Mouse (Mus musculus): ENCODE data around the gene Cxcl16. TPM values are rescaled to one million over a fixed set of nuclear protein-coding genes. Genes with fewer than 3 reads are reported as not detected.
"Not testable (repeated sequence)": the region's sequence is repeated elsewhere in the genome, so short reads cannot be mapped to it uniquely, and the experiment has no call there.

The Cxcl16 gene
- total RNA-seq, 4 experiments from 2014 or later = 8.4 to 10.3 (median 9.6) TPM

DNA sequence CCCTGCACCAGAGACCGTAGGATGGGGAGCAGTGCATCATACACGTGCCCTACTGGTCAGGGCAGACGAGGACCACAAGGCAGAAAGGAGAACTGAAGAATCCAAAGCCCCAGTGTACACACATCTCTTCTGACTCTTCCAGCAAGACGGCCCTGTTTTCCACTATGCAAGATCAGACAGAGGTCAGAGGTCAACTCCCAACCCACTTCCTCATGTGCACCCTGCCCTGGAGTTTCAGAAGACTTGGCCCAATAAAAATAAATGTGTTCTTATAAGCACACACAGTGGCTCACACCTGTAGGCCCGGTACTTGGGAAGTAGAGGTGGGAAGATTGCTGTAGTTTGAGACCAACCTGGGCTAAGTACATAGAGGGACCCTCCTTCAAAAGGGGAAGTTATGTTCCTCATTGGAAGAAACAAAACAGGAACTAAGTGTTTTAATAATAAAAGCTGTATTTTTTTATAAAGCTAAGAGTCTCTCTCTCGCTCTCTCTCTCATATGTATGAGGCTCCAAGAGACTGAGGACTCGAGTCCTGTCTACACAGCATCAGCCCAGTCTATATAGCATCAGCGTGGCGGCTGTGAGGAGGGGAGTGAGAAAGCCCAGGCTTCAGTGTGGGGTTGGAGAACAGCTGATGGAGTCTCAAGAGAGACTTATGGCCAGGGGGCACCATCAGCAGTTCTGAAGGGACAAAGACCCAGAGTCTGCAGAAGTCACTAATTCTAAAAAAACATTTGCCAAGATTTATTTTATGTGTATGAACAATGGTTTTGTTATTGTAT, 6.3 kb downstream of the Cxcl16 start:
- DNase-seq (ENCODE audit: low spot score) = no peak

DNA sequence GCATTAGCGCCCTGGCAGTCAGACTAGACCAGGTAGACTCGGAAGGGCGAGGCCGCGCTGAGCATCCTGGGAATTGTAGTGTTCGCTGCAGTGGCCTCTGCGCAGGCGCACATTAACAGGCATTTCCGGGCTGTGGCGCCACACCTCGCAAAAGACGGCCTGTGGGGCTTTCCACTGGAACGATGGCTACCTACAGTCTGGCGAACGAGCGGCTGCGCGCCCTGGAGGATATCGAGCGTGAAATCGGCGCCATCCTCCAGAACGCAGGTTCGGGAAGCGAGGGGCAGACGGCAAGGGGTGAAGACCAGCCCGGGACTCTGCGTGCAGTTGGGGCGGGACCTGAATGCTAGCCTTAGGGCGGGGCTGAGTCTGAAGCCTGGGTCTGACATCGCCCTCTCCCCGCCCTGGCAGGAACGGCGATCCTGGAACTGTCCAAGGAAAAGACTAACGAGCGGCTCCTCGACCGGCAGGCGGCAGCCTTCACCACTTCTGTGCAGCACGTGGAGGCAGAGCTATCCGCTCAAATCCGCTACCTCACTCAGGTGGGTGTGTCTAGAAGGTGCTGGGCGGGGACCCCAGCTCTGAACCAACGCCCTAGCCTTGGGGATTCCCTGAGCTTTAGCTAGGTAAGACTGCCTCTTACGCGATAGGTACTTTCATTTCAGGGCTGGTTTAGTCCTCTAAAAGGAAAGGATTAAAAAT, 7.8 kb downstream of the Cxcl16 start, which contains the start of gene Med11:
Gene Med11 (plus strand): TSS at position 123 of the 702 bp plus-strand sequence.
- peak; percentile 97 for DNase-seq (ENCODE audit: low spot score)

DNA sequence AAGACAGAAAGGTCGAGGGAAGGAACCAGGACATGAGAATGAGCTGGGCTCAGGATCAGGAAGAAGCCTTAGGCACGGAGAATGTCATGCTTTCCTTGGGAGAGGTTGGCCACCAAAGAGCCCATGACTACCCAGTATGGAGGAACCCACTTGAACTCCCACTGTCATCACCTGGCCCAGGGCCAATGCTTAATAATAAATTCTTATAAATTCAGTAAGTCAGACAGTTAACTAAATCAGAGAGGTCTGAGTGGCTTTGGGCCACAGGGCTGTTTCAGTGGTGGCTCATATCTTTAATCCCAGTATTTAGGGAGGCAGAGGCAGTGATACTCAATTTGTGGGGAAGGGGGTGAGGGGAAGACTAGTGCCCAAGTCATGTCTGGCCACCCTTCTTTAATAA, 8.9 kb downstream of the Cxcl16 start:
- DNase-seq (ENCODE audit: low spot score) = no peak

DNA sequence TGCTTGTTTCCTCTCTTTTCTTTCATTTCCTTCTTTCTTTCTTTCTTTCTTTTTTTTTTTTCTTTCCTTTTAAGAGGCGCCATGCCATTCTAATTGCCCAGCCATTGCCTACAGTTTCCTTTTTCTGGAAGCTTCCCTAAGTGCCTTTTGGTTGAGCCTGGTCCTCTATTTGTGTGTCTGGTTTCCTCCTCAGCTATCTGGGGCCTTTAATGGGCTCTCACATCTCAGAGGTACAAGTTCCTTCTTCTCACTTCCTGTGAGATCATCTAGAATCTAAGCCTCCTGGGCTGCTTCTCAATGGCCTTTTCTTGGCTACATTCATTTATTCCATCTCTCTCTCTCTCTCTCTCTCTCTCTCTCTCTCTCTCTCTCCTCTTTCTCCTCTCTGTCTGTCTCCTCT, 12.4 kb downstream of the Cxcl16 start:
- DNase-seq (ENCODE audit: low spot score) = no peak

DNA sequence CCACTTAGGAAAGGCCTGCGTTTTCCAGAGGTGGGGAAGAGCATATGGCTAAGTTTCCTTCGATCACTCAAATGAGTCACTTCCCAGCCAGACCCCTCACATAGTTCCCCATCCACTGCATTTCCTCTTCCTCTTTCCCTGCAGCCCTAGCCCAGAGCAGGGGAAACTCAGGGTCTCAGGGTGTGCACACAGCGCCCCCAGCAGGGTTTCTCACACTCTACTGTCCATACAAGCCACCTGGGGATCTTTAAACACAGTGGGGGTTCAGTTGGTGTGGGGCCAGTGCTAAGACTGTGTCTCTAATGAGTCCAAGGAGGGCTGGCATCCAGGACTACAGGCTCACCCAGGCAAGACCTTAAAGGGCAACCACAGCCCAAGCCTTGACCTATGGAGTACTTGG, 13.0 kb downstream of the Cxcl16 start:
- DNase-seq (ENCODE audit: low spot score) = no peak

DNA sequence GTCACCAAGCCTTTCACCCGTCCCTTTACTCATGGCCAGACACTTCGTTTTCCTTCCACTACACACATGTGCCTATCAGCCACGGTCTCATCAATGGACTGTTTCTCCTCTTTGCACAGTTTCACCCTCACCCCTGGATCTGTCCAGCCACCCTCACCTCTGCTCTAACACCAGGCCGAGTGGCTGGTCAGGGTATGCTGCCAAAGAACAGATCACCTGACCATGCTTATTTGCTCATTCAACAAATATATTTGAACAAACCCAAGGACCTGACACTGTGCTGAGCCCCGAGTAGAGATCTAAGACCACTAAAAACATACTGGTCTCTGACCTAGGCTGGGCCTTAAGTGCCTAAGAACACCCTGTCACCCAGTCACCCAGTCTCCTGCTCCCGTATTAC, 15.1 kb downstream of the Cxcl16 start:
- DNase-seq (ENCODE audit: low spot score) = no peak

- DNase-seq (ENCODE audit: low spot score) = no peak
These were observed 15.8 kb downstream of the Cxcl16 start for GRCm38 (mm10) chr11:70443964-70444363.

DNA sequence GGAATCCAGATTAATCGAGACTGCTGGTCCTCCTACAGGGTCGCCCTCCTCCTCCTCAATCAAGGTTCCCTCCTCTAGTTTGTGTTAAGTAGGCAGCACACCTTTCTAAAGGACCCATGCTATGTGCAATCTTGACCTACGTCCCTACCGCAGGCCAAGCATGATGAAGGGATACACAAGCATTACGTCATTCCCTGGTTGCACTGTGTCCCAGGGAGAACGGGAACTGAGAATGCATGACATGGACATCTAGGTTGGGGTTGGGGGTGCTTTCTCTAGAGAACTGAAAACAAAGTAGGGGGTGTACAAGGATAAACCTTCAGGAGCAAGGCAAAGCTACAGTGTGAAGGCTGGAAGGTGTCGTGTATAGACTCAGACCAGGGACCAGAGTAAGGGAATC, 17.9 kb downstream of the Cxcl16 start:
- no peak for DNase-seq (ENCODE audit: low spot score)

DNA sequence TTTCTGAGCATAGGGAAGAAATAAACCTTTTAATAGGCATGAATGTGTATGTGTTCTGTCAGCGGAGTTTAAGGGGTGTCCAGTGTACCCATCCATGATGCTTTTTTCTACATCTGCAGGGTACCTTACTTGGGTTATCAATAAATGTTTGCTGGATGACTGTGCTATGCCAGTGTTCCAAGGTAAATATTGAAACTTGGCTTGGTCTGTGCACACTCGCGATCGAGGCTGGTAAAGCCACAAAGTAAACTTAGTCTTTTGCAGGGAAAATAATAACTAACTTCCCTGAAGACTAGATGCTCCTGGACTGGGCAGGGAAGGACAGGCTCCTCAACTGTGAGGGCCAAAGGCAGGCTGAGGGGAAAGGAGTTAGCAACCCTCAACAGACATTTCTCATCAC, 19.1 kb downstream of the Cxcl16 start:
- no peak for DNase-seq (ENCODE audit: low spot score)

DNA sequence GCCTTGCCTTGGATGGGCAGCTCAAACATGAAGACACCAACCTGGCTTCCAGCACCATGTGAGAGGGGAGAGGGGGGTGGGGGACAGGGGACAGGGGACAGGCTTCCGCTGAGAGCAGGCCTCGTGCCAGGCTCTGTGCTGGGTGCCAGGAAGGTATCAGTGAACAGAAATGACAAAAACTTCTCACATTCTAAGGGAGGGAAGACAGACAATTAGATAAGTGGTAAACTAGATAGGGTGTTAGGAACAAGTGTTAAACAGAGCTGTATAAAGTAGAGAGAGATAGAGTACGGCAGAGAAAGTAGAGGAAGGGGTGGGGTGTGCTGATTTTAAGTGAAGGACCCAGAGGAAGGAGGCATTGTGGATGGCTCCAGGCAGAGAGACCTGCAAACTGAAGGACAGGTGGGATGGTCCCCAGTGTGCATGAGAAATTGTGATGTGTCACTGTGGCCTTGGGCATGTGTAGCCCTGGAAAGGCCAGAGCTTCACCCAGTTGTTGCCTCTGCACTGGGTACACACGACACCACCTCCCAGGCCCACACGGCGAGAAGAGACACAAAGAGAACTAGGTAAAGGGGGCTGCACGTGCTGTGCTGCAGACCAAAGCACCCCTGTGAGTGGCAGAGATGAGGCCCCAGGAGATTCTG, 20.9 kb downstream of the Cxcl16 start:
- DNase-seq (ENCODE audit: low spot score) = no peak

DNA sequence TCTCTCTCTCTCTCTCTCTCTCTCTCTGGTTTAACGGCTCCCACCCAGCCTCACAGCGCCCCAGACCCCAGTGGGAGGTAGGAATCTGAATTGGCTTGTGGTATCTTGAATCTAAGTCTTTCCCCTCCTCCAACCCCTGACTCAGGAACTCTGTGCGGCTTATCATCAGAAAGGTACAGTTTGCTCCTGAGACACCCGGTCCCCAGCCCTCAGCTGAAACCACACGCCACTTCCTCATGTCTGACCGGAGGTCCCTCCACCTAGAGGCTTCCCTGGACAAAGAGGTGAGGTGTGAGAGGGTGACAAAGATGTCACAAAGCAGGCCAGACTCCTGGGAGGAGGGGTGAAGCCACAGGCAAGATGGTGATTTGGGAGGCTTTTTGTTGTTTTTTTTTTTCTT, 22.4 kb downstream of the Cxcl16 start:
- no peak for DNase-seq (ENCODE audit: low spot score)

DNA sequence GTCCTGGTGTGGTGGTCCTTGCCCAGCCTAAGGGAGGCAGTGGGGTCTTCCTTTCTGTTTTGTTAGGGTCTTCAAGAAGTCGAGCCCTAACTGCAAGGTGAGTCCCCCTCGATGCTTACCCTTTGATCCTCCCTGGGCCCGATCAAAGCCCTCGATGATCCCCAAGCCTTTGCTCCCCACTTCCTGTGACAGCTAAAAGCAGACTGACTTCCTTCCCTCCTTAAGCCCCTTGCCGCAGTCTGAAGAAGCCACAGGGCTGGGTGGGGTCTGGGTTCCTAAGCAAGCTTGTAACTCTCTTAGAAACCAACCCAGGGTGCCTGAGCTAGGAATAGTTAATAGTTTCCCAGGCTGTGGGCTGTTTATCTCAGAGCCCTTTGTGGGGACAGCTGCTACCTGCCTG, 24.3 kb downstream of the Cxcl16 start:
- DNase-seq (ENCODE audit: low spot score) = no peak

- no peak for DNase-seq (ENCODE audit: low spot score)
These were observed 25.8 kb downstream of the Cxcl16 start for GRCm38 (mm10) chr11:70433951-70434350.

- peak; percentile 49 for DNase-seq (ENCODE audit: low spot score)
These were observed 26.2 kb downstream of the Cxcl16 start for GRCm38 (mm10) chr11:70433569-70433943.

- DNase-seq (ENCODE audit: low spot score) = peak; percentile 48
These were observed 26.8 kb downstream of the Cxcl16 start for GRCm38 (mm10) chr11:70432895-70433568.

GRCm38 (mm10) chr11:70432048-70432894, 27.5 kb downstream of the Cxcl16 start, which contains the start of gene Arrb2:
Arrb2 (plus strand) TSS chr11:70432635.
- DNase-seq (ENCODE audit: low spot score) = peak; percentile 96

- no peak for DNase-seq (ENCODE audit: low spot score)
These were observed 28.2 kb downstream of the Cxcl16 start for GRCm38 (mm10) chr11:70431574-70431973.

GRCm38 (mm10) chr11:70426598-70426997, 33.2 kb downstream of the Cxcl16 start:
- not testable (repeated sequence) for DNase-seq (ENCODE audit: low spot score)

DNA sequence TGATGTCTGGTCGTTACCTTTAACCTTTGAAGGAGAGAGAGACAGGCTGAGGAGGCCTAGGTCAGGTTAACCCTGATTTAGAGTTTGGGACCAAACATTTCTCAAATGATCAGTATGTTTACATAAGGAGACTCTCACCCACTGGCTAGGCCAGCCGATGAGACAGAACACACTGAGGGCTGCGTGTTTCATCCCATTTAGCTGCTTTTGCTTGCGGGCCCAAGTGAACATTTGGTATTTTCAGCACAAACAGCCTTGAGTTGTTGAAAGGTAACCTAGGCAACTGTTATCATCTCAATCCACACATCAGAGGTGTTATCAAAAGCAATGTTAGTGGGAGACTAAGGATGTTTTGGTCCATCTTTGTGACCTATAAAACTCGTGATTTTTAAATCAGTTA, 40.3 kb downstream of the Cxcl16 start:
- DNase-seq (ENCODE audit: low spot score) = no peak

DNA sequence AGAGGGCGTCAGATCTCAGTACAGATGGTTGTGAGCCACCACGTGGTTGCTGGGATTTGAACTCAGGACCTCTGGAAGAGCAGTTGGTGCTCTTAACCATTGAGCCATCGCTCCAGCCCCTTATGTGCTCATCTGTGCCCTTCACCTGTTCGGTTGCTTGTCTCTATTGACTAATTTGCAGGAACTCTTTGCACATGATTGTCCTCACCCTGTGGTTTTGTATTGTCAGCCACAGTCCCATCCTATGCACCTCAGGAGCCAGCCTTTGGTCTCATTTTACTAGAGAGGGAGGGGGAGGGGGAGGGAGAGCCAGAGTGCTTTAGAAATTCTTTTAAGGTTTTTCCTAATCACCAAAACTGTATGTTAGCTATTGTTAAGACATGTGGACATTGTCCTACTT, 41.6 kb downstream of the Cxcl16 start:
- no peak for DNase-seq (ENCODE audit: low spot score)

GRCm38 (mm10) chr11:70413961-70414360, 45.8 kb downstream of the Cxcl16 start:
- peak; percentile 77 for DNase-seq (ENCODE audit: low spot score)

All from heart, adult 8-10 months (tissue).